Mouse (Mus musculus): ENCODE measurements around the gene Spryd4. TPM values are rescaled to one million over a fixed set of nuclear protein-coding genes. Genes with fewer than 3 reads are reported as not detected.
"Not testable (repeated sequence)": the region's sequence is repeated elsewhere in the genome, so short reads cannot be mapped to it uniquely, and the experiment has no call there.

The Spryd4 gene
- polyA plus RNA-seq (2016; fragmentation: Nextera tagmentation; extraction: Ambion mirVana): 21.4 and 24.1 TPM in 2 replicates

DNA sequence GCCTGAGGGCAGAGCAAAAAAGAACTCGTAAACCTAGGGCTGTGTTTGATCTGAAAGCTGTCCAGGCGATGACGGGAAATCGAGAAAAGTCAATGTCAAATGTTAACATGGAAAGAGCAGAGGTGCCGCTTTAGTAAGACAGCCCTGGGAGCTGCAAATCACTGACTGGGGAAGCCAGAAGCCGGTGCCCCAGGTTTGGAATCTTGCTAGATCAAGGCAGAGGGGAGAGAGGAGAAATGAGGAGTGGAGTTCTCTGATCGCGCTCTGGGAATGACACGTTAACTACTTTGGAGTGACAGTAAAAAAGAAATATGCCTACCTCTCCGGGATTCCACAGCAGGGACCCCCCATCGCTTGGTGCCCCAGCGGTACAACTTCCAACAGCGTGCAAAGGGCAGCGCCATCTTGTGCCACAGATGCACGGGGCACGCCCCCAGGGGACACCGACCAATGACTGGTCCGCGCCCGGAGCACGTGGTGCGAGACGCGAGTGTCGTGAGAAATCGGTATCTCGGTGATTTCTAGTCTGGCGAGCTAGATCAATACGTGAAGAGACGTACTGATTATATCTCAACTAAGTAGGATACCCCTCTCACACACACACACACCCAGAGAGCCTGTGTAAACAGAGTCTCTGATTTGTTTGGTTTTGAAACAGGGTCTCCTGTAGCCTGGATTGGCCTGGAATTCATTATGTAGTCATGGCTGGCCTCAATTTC is at the start of gene Spryd4:
Gene Spryd4 (minus strand): TSS at position 418 of the 719 bp plus-strand sequence.
- H3K27ac ChIP-seq (replicated peaks): no peak within 1 kb of the TSS; the same call in 1 of the 2 replicates
- no peaks in the 10 kb centered on the region for H3K9me3 ChIP-seq
- peaks cover 10% of the 10 kb centered on the region for H3K27me3 ChIP-seq
- H3K9ac ChIP-seq (replicated peaks): peak within 1 kb of the TSS; percentile 54
- peak; percentile 96 for ATAC-seq (ENCODE audit: low FRiP score, low read depth)
- H3K4me2 ChIP-seq (replicated peaks): peak within 1 kb of the TSS; percentile 82
- H3K4me1 ChIP-seq: peaks cover 16% of the 10 kb centered on the region
- peak within 1 kb of the TSS; percentile 58 for H3K4me3 ChIP-seq
- H3K36me3 ChIP-seq: peaks cover 3% of the 10 kb centered on the region; the same call in 1 of the 2 replicates
- WGBS: under 1% methylated on average over 30 of the region's 30 CpGs

DNA sequence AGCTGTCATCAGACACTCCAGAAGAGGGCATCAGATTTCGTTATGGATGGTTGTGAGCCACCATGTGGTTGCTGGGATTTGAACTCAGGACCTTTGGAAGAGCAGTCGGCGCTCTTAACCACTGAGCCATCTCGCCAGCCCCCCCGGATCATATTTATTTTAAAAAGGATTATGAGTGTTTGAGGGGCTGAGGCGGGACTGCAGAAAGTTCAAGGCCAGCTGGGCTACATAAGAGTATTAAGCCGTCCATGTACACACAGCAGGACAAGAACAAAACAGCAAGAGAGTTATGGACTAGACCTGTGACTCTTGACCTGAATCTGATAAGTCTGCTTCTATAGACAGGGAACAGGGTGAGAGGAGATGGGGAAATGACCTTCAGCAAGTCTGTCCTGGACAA is 48.8 kb upstream of the Spryd4 start:
- WGBS: 92% methylated on average over 7 of the region's 7 CpGs
- not testable (repeated sequence) for H3K4me3 ChIP-seq

DNA sequence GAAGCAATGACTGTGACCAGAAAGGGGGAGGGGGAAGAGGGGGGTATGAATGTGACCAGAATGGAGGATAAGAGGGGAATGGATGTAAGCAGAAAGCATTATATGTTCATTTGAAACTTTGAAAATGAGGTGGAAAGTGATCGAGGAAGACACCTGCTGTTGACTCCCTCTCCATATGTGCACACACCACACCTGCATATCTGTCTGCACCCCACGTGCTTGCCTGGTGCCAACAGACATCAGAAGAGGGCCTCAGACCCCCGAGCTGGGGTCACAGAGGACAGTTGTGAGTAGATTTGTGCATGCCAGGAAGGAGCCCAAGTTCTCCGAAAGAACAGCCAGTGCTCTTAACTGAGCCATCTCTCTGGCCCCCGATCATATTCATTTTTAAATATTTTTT is 48.3 kb upstream of the Spryd4 start:
- H3K27me3 ChIP-seq: no peaks in the 10 kb centered on the region
- no peak for ATAC-seq (ENCODE audit: low FRiP score, low read depth)
- H3K27ac ChIP-seq (replicated peaks): no peak overlapping the region
- no peaks in the 10 kb centered on the region for H3K9me3 ChIP-seq
- 84% methylated on average over 5 of the region's 5 CpGs for WGBS
- no peak overlapping the region for H3K4me2 ChIP-seq (replicated peaks)
- no peak overlapping the region for H3K9ac ChIP-seq (replicated peaks)
- H3K4me1 ChIP-seq: no peaks in the 10 kb centered on the region
- H3K4me3 ChIP-seq: no peak overlapping the region
- H3K36me3 ChIP-seq: no peaks in the 10 kb centered on the region

More for the DNA sequence above, 48.8 kb upstream of the Spryd4 start:
- H3K9me3 ChIP-seq; H3K4me2 ChIP-seq (replicated peaks); H3K27ac ChIP-seq (replicated peaks); H3K9ac ChIP-seq (replicated peaks); H3K36me3 ChIP-seq; H3K27me3 ChIP-seq; ATAC-seq (ENCODE audit: low FRiP score, low read depth); H3K4me1 ChIP-seq: not testable (repeated sequence)

DNA sequence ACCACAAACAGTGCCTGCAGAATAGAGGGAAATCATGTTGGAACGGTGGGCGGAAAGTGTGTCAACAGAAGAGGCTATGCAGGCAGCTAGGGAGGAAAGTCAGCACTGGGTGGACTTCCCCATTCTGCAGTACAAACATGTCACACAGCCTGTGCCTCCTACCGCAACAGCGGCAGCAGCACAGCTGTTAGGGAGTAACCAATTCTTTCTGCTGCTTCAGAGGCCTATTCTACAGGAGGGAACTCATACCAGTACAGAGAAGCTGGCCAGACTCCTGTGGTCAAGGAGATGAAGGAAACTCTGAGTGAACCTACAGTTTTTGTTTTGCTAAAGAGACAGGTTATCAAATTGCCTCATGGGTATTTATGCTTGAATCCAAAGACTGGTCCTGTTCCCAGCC is 47.3 kb upstream of the Spryd4 start:
- no peak overlapping the region for H3K4me3 ChIP-seq
- 85% methylated on average over 4 of the region's 4 CpGs for WGBS
- H3K27me3 ChIP-seq: no peaks in the 10 kb centered on the region
- H3K27ac ChIP-seq (replicated peaks): no peak overlapping the region
- H3K9ac ChIP-seq (replicated peaks): no peak overlapping the region
- ATAC-seq (ENCODE audit: low FRiP score, low read depth): no peak
- H3K4me2 ChIP-seq (replicated peaks): no peak overlapping the region
- no peaks in the 10 kb centered on the region for H3K4me1 ChIP-seq
- H3K9me3 ChIP-seq: no peaks in the 10 kb centered on the region
- no peaks in the 10 kb centered on the region for H3K36me3 ChIP-seq

DNA sequence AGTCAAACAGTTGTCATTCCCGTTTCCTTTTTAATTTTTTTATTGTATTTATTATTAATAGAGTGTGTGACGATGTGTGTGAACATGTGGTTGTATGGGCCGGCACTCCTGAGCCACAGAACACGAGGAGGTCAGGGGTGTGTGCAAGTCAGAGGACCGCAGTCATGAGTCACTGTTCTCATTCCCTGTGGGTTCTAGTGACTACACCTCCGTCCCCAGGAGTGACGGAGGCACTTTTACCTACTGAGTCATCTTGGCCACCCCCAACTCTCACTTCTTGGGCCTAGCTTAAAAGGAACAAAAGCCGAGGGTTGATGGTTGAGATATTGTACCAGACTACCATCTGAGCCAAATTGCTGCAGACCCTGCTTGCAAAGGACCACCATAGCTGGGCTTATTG is 44.7 kb upstream of the Spryd4 start:
- Histone ChIP-seq H3K4me2 (replicated peaks) (no peak overlapping the region), H3K27me3 (no peaks in the 10 kb centered on the region), H3K27ac (replicated peaks) (no peak overlapping the region), H3K9ac (replicated peaks) (no peak overlapping the region), H3K4me1 (no peaks in the 10 kb centered on the region), H3K36me3 (peaks cover 18% of the 10 kb centered on the region), H3K4me3 (no peak overlapping the region), H3K9me3 (no peaks in the 10 kb centered on the region)
- WGBS: 93% methylated on average over 8 of the region's 8 CpGs
- ATAC-seq (ENCODE audit: low FRiP score, low read depth): no peak

DNA sequence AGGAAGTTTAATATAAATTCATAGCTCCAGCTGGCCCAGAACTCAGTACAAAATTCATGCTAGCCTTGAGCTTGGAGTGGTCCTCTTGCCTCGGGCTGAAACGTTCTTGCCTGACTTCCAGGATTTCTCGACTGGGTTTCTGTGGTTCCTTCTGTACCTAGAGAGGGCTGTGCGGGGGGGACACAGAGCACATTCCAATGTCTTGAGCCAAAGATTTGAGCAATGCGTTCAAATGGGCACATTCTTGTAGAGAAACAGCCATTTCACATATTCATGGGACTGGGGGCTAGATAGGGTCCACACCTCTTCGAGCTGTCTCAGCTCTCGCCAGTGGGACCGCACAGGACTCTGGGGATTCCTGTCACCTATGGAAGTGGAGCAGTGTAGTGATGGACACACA is 44.3 kb upstream of the Spryd4 start:
- Histone ChIP-seq H3K27ac (replicated peaks) (no peak overlapping the region), H3K36me3 (peaks cover 22% of the 10 kb centered on the region), H3K27me3 (no peaks in the 10 kb centered on the region), H3K9me3 (no peaks in the 10 kb centered on the region), H3K4me2 (replicated peaks) (no peak overlapping the region), H3K4me1 (no peaks in the 10 kb centered on the region), H3K9ac (replicated peaks) (no peak overlapping the region), H3K4me3 (no peak overlapping the region)
- WGBS: 91% methylated on average over 8 of the region's 8 CpGs
- ATAC-seq (ENCODE audit: low FRiP score, low read depth): no peak

DNA sequence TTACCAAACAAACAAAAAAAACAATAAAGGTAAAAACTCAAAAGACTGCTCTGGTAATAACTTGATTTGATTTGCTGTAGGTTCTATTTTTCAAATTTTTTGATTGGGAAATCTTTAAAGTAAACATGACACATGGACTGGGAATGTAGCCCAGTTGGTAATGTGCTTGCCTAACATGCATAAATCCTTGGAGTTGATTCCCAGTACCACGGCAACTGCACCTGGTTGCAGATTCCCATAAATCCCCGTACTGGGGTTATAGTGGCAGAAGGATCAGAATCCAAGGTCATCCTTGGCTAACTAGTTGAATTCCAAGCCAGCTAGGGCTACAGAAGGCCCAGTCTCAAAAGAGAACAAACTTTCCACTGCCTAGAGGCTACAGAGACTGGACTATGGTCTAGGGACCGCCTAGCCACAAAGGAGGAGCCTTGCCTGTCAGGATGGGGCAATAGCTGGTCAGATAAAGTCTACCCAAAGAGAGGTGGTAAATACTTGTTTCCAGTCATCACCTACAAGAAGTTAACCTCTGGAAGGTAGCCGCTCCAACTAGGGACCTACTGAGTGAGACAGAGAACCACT is 42.2 kb upstream of the Spryd4 start, which contains the start of gene Apon:
Gene Apon (plus strand): TSS at position 420 of the 579 bp plus-strand sequence.
- Histone ChIP-seq H3K9me3 (no peaks in the 10 kb centered on the region), H3K36me3 (peaks cover 43% of the 10 kb centered on the region), H3K27me3 (no peaks in the 10 kb centered on the region), H3K4me1 (no peaks in the 10 kb centered on the region), H3K4me2 (replicated peaks) (no peak within 1 kb of the TSS), H3K27ac (replicated peaks) (no peak within 1 kb of the TSS), H3K9ac (replicated peaks) (no peak within 1 kb of the TSS), H3K4me3 (no peak within 1 kb of the TSS)
- 84% methylated on average over 4 of the region's 4 CpGs for WGBS
- no peak for ATAC-seq (ENCODE audit: low FRiP score, low read depth)

DNA sequence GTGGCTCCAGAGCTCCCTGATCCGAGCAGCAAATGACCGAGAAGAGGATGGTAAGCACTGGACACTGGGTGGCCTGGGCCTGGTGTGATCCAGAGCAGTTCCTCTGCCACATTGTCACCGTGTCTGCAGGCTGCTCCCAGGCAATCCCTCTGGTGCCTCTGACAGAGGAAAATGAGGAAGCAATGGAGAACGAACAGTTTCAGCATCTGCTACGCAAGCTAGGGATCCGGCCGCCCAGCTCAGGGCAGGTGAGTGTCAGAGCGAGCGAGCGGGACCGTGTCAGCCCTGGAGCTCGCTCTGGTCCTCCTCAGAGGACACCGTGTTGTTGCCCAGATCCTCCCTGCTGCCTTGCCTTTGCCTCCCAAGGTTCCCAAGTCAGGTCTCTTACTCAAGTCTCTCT is 39.0 kb upstream of the Spryd4 start:
- ATAC-seq (ENCODE audit: low FRiP score, low read depth): no peak
- no peak overlapping the region for H3K4me3 ChIP-seq
- 94% methylated on average over 13 of the region's 13 CpGs for WGBS

DNA sequence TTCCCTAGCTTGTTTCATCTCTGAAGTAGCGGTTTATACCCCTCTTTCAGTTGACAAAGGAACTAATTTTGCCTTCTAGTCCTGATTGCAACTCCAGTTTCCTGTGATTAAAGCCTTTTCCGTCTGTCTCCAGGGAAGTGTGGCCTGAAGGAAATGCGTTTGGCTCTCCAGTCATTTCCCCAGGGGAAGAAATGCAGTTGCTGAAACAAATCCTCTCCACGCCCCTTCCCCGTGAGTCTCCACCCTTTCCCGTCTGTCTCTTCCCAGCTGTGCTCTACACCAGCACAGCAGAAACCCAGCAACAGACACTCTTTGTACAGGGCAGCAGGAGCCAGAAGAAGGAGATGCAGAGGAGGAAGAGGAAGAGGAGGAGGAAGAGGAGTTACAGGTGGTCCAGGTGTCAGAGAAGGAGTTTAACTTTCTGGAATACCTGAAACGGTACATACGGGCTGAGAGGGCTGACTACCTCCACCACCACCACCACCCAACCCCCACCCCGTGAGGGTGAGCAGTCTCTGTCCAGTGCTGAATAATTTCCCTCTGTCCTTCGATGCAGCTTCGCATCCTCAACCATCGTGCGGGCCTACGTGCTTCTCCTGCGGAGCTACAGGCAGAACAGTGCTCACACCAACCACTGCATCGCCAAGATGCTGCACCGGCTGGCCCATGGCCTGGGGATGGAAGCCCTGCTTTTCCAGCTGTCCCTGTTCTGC is 35.6 kb upstream of the Spryd4 start:
- H3K27ac ChIP-seq (replicated peaks): 0 out of 2 replicates have a peak overlapping the region, but pooled peaks have one; percentile 12
- no peaks in the 10 kb centered on the region for H3K4me1 ChIP-seq
- H3K9ac ChIP-seq (replicated peaks): no peak overlapping the region
- no peaks in the 10 kb centered on the region for H3K27me3 ChIP-seq
- H3K4me3 ChIP-seq: no peak overlapping the region
- no peak overlapping the region for H3K4me2 ChIP-seq (replicated peaks)
- 82% methylated on average over 17 of the region's 17 CpGs for WGBS
- no peak for ATAC-seq (ENCODE audit: low FRiP score, low read depth)
- H3K36me3 ChIP-seq: peaks cover 100% of the 10 kb centered on the region
- H3K9me3 ChIP-seq: no peaks in the 10 kb centered on the region

More for the DNA sequence above, 39.0 kb upstream of the Spryd4 start:
- H3K27me3 ChIP-seq: no peaks in the 10 kb centered on the region
- H3K27ac ChIP-seq (replicated peaks): no peak overlapping the region
- H3K4me1 ChIP-seq: no peaks in the 10 kb centered on the region
- H3K9me3 ChIP-seq: no peaks in the 10 kb centered on the region
- H3K36me3 ChIP-seq: peaks cover 75% of the 10 kb centered on the region
- H3K9ac ChIP-seq (replicated peaks): no peak overlapping the region
- no peak overlapping the region for H3K4me2 ChIP-seq (replicated peaks)

DNA sequence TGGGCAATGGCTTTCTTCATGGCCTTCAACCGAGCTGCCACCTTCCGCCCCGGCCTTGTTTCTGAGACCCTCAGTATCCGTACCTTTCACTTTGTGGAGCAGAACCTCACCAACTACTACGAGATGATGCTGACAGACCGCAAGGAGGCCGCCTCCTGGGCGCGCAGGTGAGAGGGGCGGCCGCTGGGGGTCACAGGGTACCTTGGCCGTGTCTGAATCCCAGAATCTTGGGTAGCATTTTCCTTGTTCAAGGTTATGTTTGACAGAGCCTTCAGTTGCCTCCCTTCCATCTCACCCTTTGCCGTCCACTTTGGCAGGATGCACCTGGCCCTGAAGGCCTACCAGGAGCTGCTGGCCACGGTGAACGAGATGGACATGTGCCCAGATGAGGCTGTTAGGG is 32.5 kb upstream of the Spryd4 start:
- Histone ChIP-seq H3K27ac (replicated peaks) (no peak overlapping the region), H3K9ac (replicated peaks) (no peak overlapping the region), H3K9me3 (no peaks in the 10 kb centered on the region), H3K27me3 (no peaks in the 10 kb centered on the region), H3K36me3 (peaks cover 97% of the 10 kb centered on the region), H3K4me2 (replicated peaks) (no peak overlapping the region), H3K4me1 (no peaks in the 10 kb centered on the region), H3K4me3 (no peak overlapping the region)
- whole genome bisulfite sequencing: 96% methylated on average over 15 of the region's 15 CpGs
- ATAC-seq (ENCODE audit: low FRiP score, low read depth): no peak

DNA sequence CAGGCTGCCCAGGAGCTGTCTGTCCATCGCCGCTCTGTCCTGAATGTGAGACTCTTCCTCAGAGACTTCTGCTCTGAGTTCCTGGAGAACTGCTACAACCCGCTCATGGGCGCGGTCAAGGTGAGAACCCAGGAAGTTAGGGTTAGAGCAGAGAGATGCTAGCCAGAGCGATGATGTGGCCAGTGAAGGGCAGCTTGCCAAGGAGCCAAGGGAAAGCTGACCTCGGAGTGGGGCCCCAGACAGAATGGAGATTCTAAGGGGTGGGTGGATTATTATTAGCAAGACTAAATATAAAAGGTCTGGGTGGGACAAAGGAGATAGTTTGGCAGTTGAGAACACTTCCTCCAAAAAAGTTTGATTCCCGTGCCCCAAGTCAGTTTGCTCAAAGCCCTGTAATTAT is 31.6 kb upstream of the Spryd4 start:
- H3K27me3 ChIP-seq: no peaks in the 10 kb centered on the region
- peaks cover 88% of the 10 kb centered on the region for H3K36me3 ChIP-seq

DNA sequence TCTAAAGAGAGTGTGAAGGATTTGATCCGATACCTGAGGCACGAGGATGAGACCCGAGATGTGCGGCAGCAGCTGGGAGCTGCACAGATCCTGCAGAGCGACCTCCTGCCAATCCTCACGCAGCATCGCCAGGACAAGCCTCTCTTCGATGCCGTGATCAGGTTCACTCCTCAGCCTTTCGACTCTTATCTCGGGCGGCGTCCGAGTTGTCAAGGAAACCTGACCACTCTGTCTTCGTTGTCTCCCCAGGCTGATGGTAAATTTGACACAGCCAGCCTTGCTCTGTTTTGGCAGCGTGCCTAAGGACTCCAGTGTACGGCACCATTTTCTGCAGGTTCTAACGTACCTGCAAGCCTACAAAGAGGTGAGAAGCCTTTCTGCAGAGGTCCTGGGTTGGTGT is 28.5 kb upstream of the Spryd4 start:
- 95% methylated on average over 18 of the region's 18 CpGs for WGBS
- peaks cover 12% of the 10 kb centered on the region; the same call in 1 of the 2 replicates for H3K4me1 ChIP-seq
- ATAC-seq (ENCODE audit: low FRiP score, low read depth): no peak
- no peaks in the 10 kb centered on the region for H3K9me3 ChIP-seq
- H3K4me3 ChIP-seq: no peak overlapping the region
- H3K27me3 ChIP-seq: no peaks in the 10 kb centered on the region
- no peak overlapping the region for H3K9ac ChIP-seq (replicated peaks)
- H3K36me3 ChIP-seq: peaks cover 57% of the 10 kb centered on the region
- no peak overlapping the region for H3K27ac ChIP-seq (replicated peaks)
- H3K4me2 ChIP-seq (replicated peaks): no peak overlapping the region

More for the DNA sequence above, 31.6 kb upstream of the Spryd4 start:
- no peaks in the 10 kb centered on the region for H3K9me3 ChIP-seq
- WGBS: 98% methylated on average over 8 of the region's 8 CpGs
- no peak overlapping the region for H3K27ac ChIP-seq (replicated peaks)
- H3K4me2 ChIP-seq (replicated peaks): no peak overlapping the region
- ATAC-seq (ENCODE audit: low FRiP score, low read depth): no peak
- no peaks in the 10 kb centered on the region for H3K4me1 ChIP-seq
- H3K4me3 ChIP-seq: no peak overlapping the region
- H3K9ac ChIP-seq (replicated peaks): no peak overlapping the region

All from midbrain, embryonic 12.5 days (tissue).